Mouse (Mus musculus): Measurements from ENCODE around the gene Foxp4. TPM values are rescaled to one million over a fixed set of nuclear protein-coding genes. Genes with fewer than 3 reads are reported as not detected.

Foxp4 gene
- polyA plus RNA-seq, 1 experiment from 2014 or later = 14.6 TPM

GRCm38 (mm10) chr17:47866037-47866436 lies 58.4 kb downstream of the Foxp4 start:
- WGBS = 61% methylated on average over 10 of the region's 10 CpGs
- Histone ChIP-seq H3K4me3 (ENCODE audit: low read depth, low read length) (no peak overlapping the region), H3K9ac (ENCODE audit: low read length) (no peak overlapping the region), H3K9me3 (ENCODE audit: control insufficient read depth, low read length) (no peaks in the 10 kb centered on the region), H3K4me1 (replicated peaks; ENCODE audit: control insufficient read depth, insufficient read depth) (no peaks in the 10 kb centered on the region), H3K27me3 (ENCODE audit: control insufficient read depth, insufficient read depth, low read length) (no peaks in the 10 kb centered on the region), H3K36me3 (ENCODE audit: control insufficient read depth, insufficient read depth, low read length) (peaks cover 11% of the 10 kb centered on the region; the same call in 1 of the 2 replicates), H3K4me2 (replicated peaks; ENCODE audit: low read depth) (no peak overlapping the region), H3K27ac (replicated peaks) (no peak overlapping the region)
- ATAC-seq (ENCODE audit: low FRiP score, low TSS enrichment) (no peak), DNase-seq (ENCODE audit: low spot score) (no peak)
- TF ChIP-seq EP300 (optimal IDR thresholded peaks at IDR 0.05) (no peak), CTCF (IDR thresholded peaks at IDR 0.05; ENCODE audit: low read depth) (no peak)

- H3K4me2 ChIP-seq (replicated peaks; ENCODE audit: low read depth) = peak overlapping the region; percentile 23; the same call in 1 of the 2 replicates
- H3K4me1 ChIP-seq (replicated peaks; ENCODE audit: control insufficient read depth, insufficient read depth) = no peaks in the 10 kb centered on the region
- H3K9ac ChIP-seq (ENCODE audit: low read length) = no peak overlapping the region
- ATAC-seq (ENCODE audit: low FRiP score, low TSS enrichment) (peak; percentile 83), DNase-seq (ENCODE audit: low spot score) (peak; percentile 92)
- peaks cover 3% of the 10 kb centered on the region; the same call in 1 of the 2 replicates for H3K36me3 ChIP-seq (ENCODE audit: control insufficient read depth, insufficient read depth, low read length)
- H3K27me3 ChIP-seq (ENCODE audit: control insufficient read depth, insufficient read depth, low read length) = no peaks in the 10 kb centered on the region
- H3K4me3 ChIP-seq (ENCODE audit: low read depth, low read length) = no peak overlapping the region
- no peak overlapping the region for H3K27ac ChIP-seq (replicated peaks)
- TF ChIP-seq CTCF (IDR thresholded peaks at IDR 0.05; ENCODE audit: low read depth) (peak; percentile 99), EP300 (optimal IDR thresholded peaks at IDR 0.05) (no peak)
- 5% methylated on average over 17 of the region's 17 CpGs for WGBS
- no peaks in the 10 kb centered on the region for H3K9me3 ChIP-seq (ENCODE audit: control insufficient read depth, low read length)
These were observed 59.9 kb downstream of the Foxp4 start for GRCm38 (mm10) chr17:47864496-47864895.

DNA sequence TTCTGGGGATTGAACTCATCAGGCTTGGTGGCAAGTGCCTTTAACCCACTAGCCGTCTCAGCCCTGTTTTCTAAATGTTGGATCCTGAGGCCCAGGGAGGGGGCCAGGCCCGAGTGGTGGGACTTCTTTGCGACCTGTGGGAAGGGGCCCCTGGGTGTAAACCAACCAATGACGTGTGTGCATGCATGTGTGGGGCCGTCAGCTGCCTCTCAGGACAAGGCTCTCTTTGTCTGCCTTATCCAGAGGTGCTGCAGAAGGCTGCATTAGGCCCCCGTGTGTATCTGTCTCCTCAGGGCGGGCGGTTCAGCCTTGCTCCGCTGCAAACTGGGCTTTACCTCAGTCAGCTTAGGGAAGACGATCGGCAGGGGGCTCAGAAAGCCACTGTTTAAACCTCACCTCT lies 61.0 kb downstream of the Foxp4 start:
- Histone ChIP-seq H3K4me2 (replicated peaks; ENCODE audit: low read depth) (no peak overlapping the region), H3K27me3 (ENCODE audit: control insufficient read depth, insufficient read depth, low read length) (no peaks in the 10 kb centered on the region), H3K4me3 (ENCODE audit: low read depth, low read length) (no peak overlapping the region), H3K27ac (replicated peaks) (no peak overlapping the region), H3K4me1 (replicated peaks; ENCODE audit: control insufficient read depth, insufficient read depth) (no peaks in the 10 kb centered on the region), H3K36me3 (ENCODE audit: control insufficient read depth, insufficient read depth, low read length) (no peaks in the 10 kb centered on the region), H3K9ac (ENCODE audit: low read length) (no peak overlapping the region), H3K9me3 (ENCODE audit: control insufficient read depth, low read length) (no peaks in the 10 kb centered on the region)
- ATAC-seq (ENCODE audit: low FRiP score, low TSS enrichment) (0 out of 2 replicates have a peak, but pooled peaks have one; percentile 6), DNase-seq (ENCODE audit: low spot score) (no peak)
- 24% methylated on average over 11 of the region's 11 CpGs for WGBS
- no peak for TF ChIP-seq CTCF (IDR thresholded peaks at IDR 0.05; ENCODE audit: low read depth)
- no peak for TF ChIP-seq EP300 (optimal IDR thresholded peaks at IDR 0.05)

DNA sequence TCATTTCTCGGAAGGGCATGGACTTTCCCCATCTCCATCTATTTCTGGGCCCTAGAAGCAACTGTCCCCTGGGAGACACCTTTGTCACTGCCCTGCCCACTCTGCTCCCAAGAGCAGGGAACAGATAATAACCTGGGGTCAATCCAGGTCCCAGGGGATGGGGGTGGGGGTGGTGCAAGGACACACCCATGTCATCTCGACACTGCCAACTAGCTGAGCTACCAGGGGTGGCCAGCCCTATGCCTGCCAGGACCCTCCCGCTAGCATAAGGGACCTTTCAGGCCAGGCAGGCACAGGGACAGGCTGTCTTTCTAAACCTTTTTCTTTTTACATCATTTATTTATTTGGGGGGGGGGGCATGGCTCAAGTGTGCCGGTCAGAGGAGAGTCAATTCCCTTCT lies 61.4 kb downstream of the Foxp4 start:
- Histone ChIP-seq H3K9ac (ENCODE audit: low read length) (no peak overlapping the region), H3K4me1 (replicated peaks; ENCODE audit: control insufficient read depth, insufficient read depth) (no peaks in the 10 kb centered on the region), H3K4me2 (replicated peaks; ENCODE audit: low read depth) (no peak overlapping the region), H3K9me3 (ENCODE audit: control insufficient read depth, low read length) (no peaks in the 10 kb centered on the region), H3K27me3 (ENCODE audit: control insufficient read depth, insufficient read depth, low read length) (no peaks in the 10 kb centered on the region), H3K36me3 (ENCODE audit: control insufficient read depth, insufficient read depth, low read length) (no peaks in the 10 kb centered on the region), H3K27ac (replicated peaks) (no peak overlapping the region), H3K4me3 (ENCODE audit: low read depth, low read length) (no peak overlapping the region)
- DNase-seq (ENCODE audit: low spot score) = no peak
- ATAC-seq (ENCODE audit: low FRiP score, low TSS enrichment) = no peak
- TF ChIP-seq EP300 (optimal IDR thresholded peaks at IDR 0.05) (no peak), CTCF (IDR thresholded peaks at IDR 0.05; ENCODE audit: low read depth) (no peak)
- 36% methylated on average over 4 of the region's 4 CpGs for WGBS

DNA sequence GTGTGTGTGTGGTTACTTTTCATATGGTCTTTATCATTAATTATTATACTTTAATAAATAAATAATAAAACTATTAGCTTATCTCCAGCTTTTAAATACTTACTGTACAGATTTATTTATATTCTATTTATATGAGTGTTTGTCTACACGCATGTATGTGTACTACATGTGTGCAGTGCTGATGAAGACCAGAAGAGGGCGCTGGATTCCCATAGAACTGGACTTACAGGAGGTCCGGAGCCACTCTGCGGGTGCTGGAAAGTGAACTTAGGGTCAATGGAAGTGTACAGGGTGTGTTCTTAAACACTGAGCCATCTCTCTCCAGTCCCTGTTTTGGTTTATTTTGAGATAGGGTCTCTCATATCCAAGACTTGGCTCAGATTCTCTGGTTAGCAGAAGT lies 68.9 kb downstream of the Foxp4 start:
- no peak for TF ChIP-seq CTCF (IDR thresholded peaks at IDR 0.05; ENCODE audit: low read depth)
- TF ChIP-seq EP300 (optimal IDR thresholded peaks at IDR 0.05) = no peak
- no peaks in the 10 kb centered on the region for H3K27me3 ChIP-seq (ENCODE audit: control insufficient read depth, insufficient read depth, low read length)
- no peak overlapping the region for H3K27ac ChIP-seq (replicated peaks)
- DNase-seq (ENCODE audit: low spot score) (no peak), ATAC-seq (ENCODE audit: low FRiP score, low TSS enrichment) (no peak)
- H3K9ac ChIP-seq (ENCODE audit: low read length) = no peak overlapping the region
- H3K4me1 ChIP-seq (replicated peaks; ENCODE audit: control insufficient read depth, insufficient read depth) = no peaks in the 10 kb centered on the region
- no peak overlapping the region for H3K4me3 ChIP-seq (ENCODE audit: low read depth, low read length)
- WGBS = 77% methylated on average over 4 of the region's 4 CpGs
- H3K9me3 ChIP-seq (ENCODE audit: control insufficient read depth, low read length) = no peaks in the 10 kb centered on the region
- H3K36me3 ChIP-seq (ENCODE audit: control insufficient read depth, insufficient read depth, low read length) = no peaks in the 10 kb centered on the region
- no peak overlapping the region for H3K4me2 ChIP-seq (replicated peaks; ENCODE audit: low read depth)

- TF ChIP-seq EP300 (optimal IDR thresholded peaks at IDR 0.05) (no peak), CTCF (IDR thresholded peaks at IDR 0.05; ENCODE audit: low read depth) (no peak)
- WGBS = 87% methylated on average over 8 of the region's 8 CpGs
- no peak overlapping the region for H3K9ac ChIP-seq (ENCODE audit: low read length)
- no peak for DNase-seq (ENCODE audit: low spot score)
- no peak for ATAC-seq (ENCODE audit: low FRiP score, low TSS enrichment)
- no peak overlapping the region for H3K4me3 ChIP-seq (ENCODE audit: low read depth, low read length)
- H3K36me3 ChIP-seq (ENCODE audit: control insufficient read depth, insufficient read depth, low read length) = no peaks in the 10 kb centered on the region
- H3K4me1 ChIP-seq (replicated peaks; ENCODE audit: control insufficient read depth, insufficient read depth) = no peaks in the 10 kb centered on the region
- no peaks in the 10 kb centered on the region for H3K27me3 ChIP-seq (ENCODE audit: control insufficient read depth, insufficient read depth, low read length)
- no peak overlapping the region for H3K4me2 ChIP-seq (replicated peaks; ENCODE audit: low read depth)
- no peak overlapping the region for H3K27ac ChIP-seq (replicated peaks)
- no peaks in the 10 kb centered on the region for H3K9me3 ChIP-seq (ENCODE audit: control insufficient read depth, low read length)
These were observed 69.5 kb downstream of the Foxp4 start for GRCm38 (mm10) chr17:47854908-47855307.
